Mouse (Mus musculus) liver, postnatal 0 days (tissue): ENCODE data around the gene Cib1.

Experiments
- CTCF ChIP-seq: sonication (generic); IDR thresholded peaks from 2 replicates; pipeline ENCODE4 v1.5.1; 2016; ENCODE audit warnings: antibody characterized with exemption, low read depth
- EP300 ChIP-seq: IDR thresholded peaks from 2 replicates; pipeline ENCODE4 v1.6.1; 2016; ENCODE audit warnings: antibody characterized with exemption, low read depth, mild to moderate bottlenecking

DNA sequence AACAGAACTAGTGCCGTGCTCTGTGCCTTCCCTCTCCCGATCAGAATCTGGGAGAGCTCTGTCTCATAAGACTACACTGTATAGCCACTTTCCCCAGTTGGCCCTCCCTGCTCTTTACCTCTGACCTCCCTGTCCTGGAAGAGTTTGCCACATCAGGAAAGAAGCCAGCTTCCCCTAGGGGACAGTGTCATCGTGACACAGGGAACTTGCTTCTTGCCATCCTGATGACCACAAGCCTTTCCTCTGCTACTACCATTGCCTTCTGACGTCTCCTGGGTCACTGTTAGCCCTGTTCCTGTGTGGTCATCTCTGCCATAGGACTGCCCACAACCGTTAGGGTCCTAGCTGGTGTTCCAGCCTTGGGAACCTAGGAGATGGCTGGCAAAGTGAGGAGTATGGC, 29.7 kb downstream of the Cib1 start:
- TF ChIP-seq CTCF = peak; percentile 11; the same call in 1 of the 2 replicates
- TF ChIP-seq EP300 = no peak
